19 mouse cellular contexts compared by ENCODE assay signal in genomic region chr19:17600347-17600746, GRCm38 (mm10).
A peak's percentile ranks its signal among the peaks of the same experiment; 100 is the strongest.
DNase-seq lines count a peak whose midpoint lies in the region; ATAC-seq and TF ChIP-seq lines count a peak whose summit lies in the region.
"Had no signal": no experiment of that assay in that cellular context is flagged by ENCODE, and none has a peak within 500 bp of the region (broad histone marks: within the 10 kb centered on the region; RNA-seq: fewer than 3 reads in every experiment).

No protein-coding gene starts in this region.

- H3K27ac ChIP-seq in hindbrain, embryonic 13.5 days = no peak overlapping the region
- H3K27ac ChIP-seq in hindbrain, embryonic 12.5 days = no peak overlapping the region
- 0 out of 2 replicates have a peak overlapping the region, but pooled peaks have one; percentile 26 for H3K27ac ChIP-seq in midbrain, embryonic 14.5 days (replicated peaks; ENCODE audit: low read depth, low read length)
- no peak overlapping the region for H3K27ac ChIP-seq in midbrain, embryonic 13.5 days
- H3K27ac ChIP-seq in forebrain, postnatal 0 days (ENCODE audit: low read depth, low read length) = no peak overlapping the region
- no peak overlapping the region for H3K27ac ChIP-seq in midbrain, postnatal 0 days (ENCODE audit: low read depth, low read length)
- H3K27ac ChIP-seq: embryonic facial prominence, embryonic 12.5 days; heart, embryonic 10.5 days; intestine, embryonic 15.5 days had no signal

- H3K4me2 ChIP-seq in hindbrain, embryonic 13.5 days = no peak overlapping the region
- no peak overlapping the region for H3K4me2 ChIP-seq in hindbrain, embryonic 12.5 days (replicated peaks)
- H3K4me2 ChIP-seq in midbrain, embryonic 14.5 days (ENCODE audit: low read length) = no peak overlapping the region
- H3K4me2 ChIP-seq in midbrain, embryonic 13.5 days (replicated peaks) = no peak overlapping the region
- no peak overlapping the region for H3K4me2 ChIP-seq in forebrain, postnatal 0 days (ENCODE audit: low read depth)
- H3K4me2 ChIP-seq in midbrain, postnatal 0 days (ENCODE audit: low read depth, low read length, poor library complexity, severe bottlenecking) = no peak overlapping the region
- H3K4me2 ChIP-seq: embryonic facial prominence, embryonic 12.5 days; intestine, embryonic 15.5 days had no signal

- TF ChIP-seq CTCF in forebrain, postnatal 0 days (IDR thresholded peaks at IDR 0.05; ENCODE audit: low read depth) = no peak
- TF ChIP-seq CTCF in midbrain, postnatal 0 days (IDR thresholded peaks at IDR 0.05) = no peak

- no peaks in the 10 kb centered on the region for H3K9me3 ChIP-seq in hindbrain, embryonic 13.5 days
- H3K9me3 ChIP-seq in hindbrain, embryonic 12.5 days (replicated peaks) = no peaks in the 10 kb centered on the region
- H3K9me3 ChIP-seq in midbrain, embryonic 14.5 days (ENCODE audit: control insufficient read depth, low read length) = no peaks in the 10 kb centered on the region
- H3K9me3 ChIP-seq in midbrain, embryonic 13.5 days = no peaks in the 10 kb centered on the region
- H3K9me3 ChIP-seq in forebrain, postnatal 0 days (ENCODE audit: low read length) = no peaks in the 10 kb centered on the region
- no peaks in the 10 kb centered on the region for H3K9me3 ChIP-seq in midbrain, postnatal 0 days (ENCODE audit: low read length)
- H3K9me3 ChIP-seq: embryonic facial prominence, embryonic 12.5 days; heart, embryonic 10.5 days; intestine, embryonic 15.5 days had no signal

- no peaks in the 10 kb centered on the region for H3K27me3 ChIP-seq in hindbrain, embryonic 13.5 days
- no peaks in the 10 kb centered on the region for H3K27me3 ChIP-seq in hindbrain, embryonic 12.5 days
- H3K27me3 ChIP-seq in midbrain, embryonic 14.5 days (ENCODE audit: control insufficient read depth, insufficient read depth, low read length) = no peaks in the 10 kb centered on the region
- H3K27me3 ChIP-seq in midbrain, embryonic 13.5 days = no peaks in the 10 kb centered on the region
- H3K27me3 ChIP-seq in forebrain, postnatal 0 days (ENCODE audit: insufficient read depth, low read length) = no peaks in the 10 kb centered on the region
- no peaks in the 10 kb centered on the region for H3K27me3 ChIP-seq in midbrain, postnatal 0 days (ENCODE audit: insufficient read depth, low read length)
- H3K27me3 ChIP-seq: embryonic facial prominence, embryonic 12.5 days; intestine, embryonic 15.5 days had no signal

- ATAC-seq in hindbrain, embryonic 13.5 days (ENCODE audit: low FRiP score) = 0 out of 2 replicates have a peak, but pooled peaks have one; percentile 32
- ATAC-seq in hindbrain, embryonic 12.5 days (ENCODE audit: low FRiP score) = no peak
- no peak for ATAC-seq in midbrain, embryonic 14.5 days (ENCODE audit: low FRiP score, low TSS enrichment)
- no peak for ATAC-seq in midbrain, embryonic 13.5 days
- ATAC-seq in forebrain, postnatal 0 days = peak; percentile 12; the same call in 1 of the 2 replicates
- no peak for ATAC-seq in midbrain, postnatal 0 days (ENCODE audit: low FRiP score)
- ATAC-seq: intestine, embryonic 15.5 days had no signal

- no peak overlapping the region for H3K9ac ChIP-seq in hindbrain, embryonic 13.5 days
- H3K9ac ChIP-seq in hindbrain, embryonic 12.5 days = no peak overlapping the region
- no peak overlapping the region for H3K9ac ChIP-seq in midbrain, embryonic 14.5 days (replicated peaks; ENCODE audit: low read length)
- H3K9ac ChIP-seq in midbrain, embryonic 13.5 days (replicated peaks) = no peak overlapping the region
- no peak overlapping the region for H3K9ac ChIP-seq in forebrain, postnatal 0 days
- H3K9ac ChIP-seq in midbrain, postnatal 0 days (replicated peaks; ENCODE audit: low read length, poor library complexity, severe bottlenecking) = no peak overlapping the region
- H3K9ac ChIP-seq: embryonic facial prominence, embryonic 12.5 days; intestine, embryonic 15.5 days had no signal

- no peak for DNase-seq in midbrain, embryonic 14.5 days
- DNase-seq in forebrain, postnatal 0 days = no peak
- DNase-seq in midbrain, postnatal 0 days (ENCODE audit: low spot score) = peak; percentile 3
- DNase-seq in frontal cortex, postnatal 10 days (ENCODE audit: low spot score in 2 of 2) = no peak
- DNase-seq: adrenal gland, postnatal 10 days; cerebellum, adult 11-12 months; cerebellum, adult 9-10 months; cerebellum, postnatal 25 days; gastrocnemius, postnatal 10 days; heart, adult 18-20 months; heart, postnatal 10 days; heart, postnatal 4 days; kidney, adult 18-20 months had no signal

- no peaks in the 10 kb centered on the region for H3K36me3 ChIP-seq in hindbrain, embryonic 13.5 days
- no peaks in the 10 kb centered on the region for H3K36me3 ChIP-seq in hindbrain, embryonic 12.5 days
- H3K36me3 ChIP-seq in midbrain, embryonic 14.5 days (ENCODE audit: control insufficient read depth, insufficient read depth, low read length) = no peaks in the 10 kb centered on the region
- no peaks in the 10 kb centered on the region for H3K36me3 ChIP-seq in midbrain, embryonic 13.5 days
- H3K36me3 ChIP-seq in forebrain, postnatal 0 days (ENCODE audit: insufficient read depth) = no peaks in the 10 kb centered on the region
- no peaks in the 10 kb centered on the region for H3K36me3 ChIP-seq in midbrain, postnatal 0 days (ENCODE audit: insufficient read depth, low read length)
- H3K36me3 ChIP-seq: embryonic facial prominence, embryonic 12.5 days; heart, embryonic 10.5 days; intestine, embryonic 15.5 days had no signal

- H3K4me3 ChIP-seq in hindbrain, embryonic 13.5 days = no peak overlapping the region
- no peak overlapping the region for H3K4me3 ChIP-seq in hindbrain, embryonic 12.5 days
- H3K4me3 ChIP-seq in midbrain, embryonic 14.5 days (replicated peaks; ENCODE audit: low read depth, low read length) = no peak overlapping the region
- no peak overlapping the region for H3K4me3 ChIP-seq in midbrain, embryonic 13.5 days (replicated peaks)
- H3K4me3 ChIP-seq in forebrain, postnatal 0 days (ENCODE audit: low read depth, low read length) = no peak overlapping the region
- no peak overlapping the region for H3K4me3 ChIP-seq in midbrain, postnatal 0 days (ENCODE audit: low read depth, low read length)
- H3K4me3 ChIP-seq: embryonic facial prominence, embryonic 12.5 days; heart, embryonic 10.5 days; intestine, embryonic 15.5 days had no signal

- WGBS in hindbrain, embryonic 13.5 days = 53% methylated on average over 2 of the region's 2 CpGs
- WGBS in hindbrain, embryonic 12.5 days = 63% methylated on average over 2 of the region's 2 CpGs
- 70% methylated on average over 2 of the region's 2 CpGs for WGBS in midbrain, embryonic 14.5 days
- 61% methylated on average over 2 of the region's 2 CpGs for WGBS in midbrain, embryonic 13.5 days
- 19% methylated on average over 2 of the region's 2 CpGs for WGBS in forebrain, postnatal 0 days
- WGBS in midbrain, postnatal 0 days = 43% methylated on average over 2 of the region's 2 CpGs

- H3K4me1 ChIP-seq in hindbrain, embryonic 13.5 days (replicated peaks) = peaks cover 5% of the 10 kb centered on the region
- no peaks in the 10 kb centered on the region for H3K4me1 ChIP-seq in hindbrain, embryonic 12.5 days
- no peaks in the 10 kb centered on the region for H3K4me1 ChIP-seq in midbrain, embryonic 14.5 days (ENCODE audit: control insufficient read depth, insufficient read depth, low read length)
- H3K4me1 ChIP-seq in midbrain, embryonic 13.5 days (replicated peaks) = no peaks in the 10 kb centered on the region; the same call in 1 of the 2 replicates
- 0 out of 2 replicates have a peak, but pooled peaks cover 2% of the 10 kb centered on the region for H3K4me1 ChIP-seq in forebrain, postnatal 0 days (ENCODE audit: insufficient read depth)
- no peaks in the 10 kb centered on the region for H3K4me1 ChIP-seq in midbrain, postnatal 0 days (ENCODE audit: insufficient read depth, low read length)
- H3K4me1 ChIP-seq: embryonic facial prominence, embryonic 12.5 days; heart, embryonic 10.5 days; intestine, embryonic 15.5 days had no signal

Comparison
In these comparisons a context has a peak if more than half of its experiments do, and no peak if none do; other contexts are left out.
1. ATAC-seq: peak in hindbrain, embryonic 13.5 days (single experiment) and forebrain, postnatal 0 days (single experiment); none in hindbrain, embryonic 12.5 days (single experiment), midbrain, embryonic 14.5 days (single experiment), midbrain, embryonic 13.5 days (single experiment) and midbrain, postnatal 0 days (single experiment).